In genomic region chr3:130303597-130303996, GRCm38 (mm10) we compare ENCODE assay signal across 19 mouse cellular contexts.
A peak's percentile ranks its signal among the peaks of the same experiment; 100 is the strongest.
DNase-seq lines count a peak whose midpoint lies in the region; ATAC-seq and TF ChIP-seq lines count a peak whose summit lies in the region.
"Had no signal": no experiment of that assay in that cellular context is flagged by ENCODE, and none has a peak within 500 bp of the region (broad histone marks: within the 10 kb centered on the region; RNA-seq: fewer than 3 reads in every experiment).

No protein-coding gene starts in this region.

- peak overlapping the region; percentile 38 for H3K4me2 ChIP-seq in kidney, postnatal 0 days (ENCODE audit: low read length)
- H3K4me2 ChIP-seq in embryonic facial prominence, embryonic 13.5 days, result peak overlapping the region; percentile 28; the same call in 1 of the 2 replicates
- H3K4me2 ChIP-seq in hindbrain, embryonic 14.5 days (replicated peaks), result no peak overlapping the region
- no peak overlapping the region for H3K4me2 ChIP-seq in stomach, postnatal 0 days (replicated peaks; ENCODE audit: low read depth)
- H3K4me2 ChIP-seq: heart, embryonic 11.5 days; intestine, embryonic 15.5 days; midbrain, embryonic 11.5 days had no signal

- intact Hi-C loops in left cerebral cortex, postnatal 36 days (cut with DNase I), result no loop called here

- TF ChIP-seq CTCF in kidney, postnatal 0 days (IDR thresholded peaks at IDR 0.05; ENCODE audit: low read depth), result no peak
- no peak for TF ChIP-seq CTCF in stomach, postnatal 0 days (IDR thresholded peaks at IDR 0.05; ENCODE audit: low read depth)

- no peaks in the 10 kb centered on the region for H3K36me3 ChIP-seq in kidney, postnatal 0 days (ENCODE audit: insufficient read depth, low read length)
- H3K36me3 ChIP-seq in embryonic facial prominence, embryonic 13.5 days, result no peaks in the 10 kb centered on the region
- no peaks in the 10 kb centered on the region for H3K36me3 ChIP-seq in limb, embryonic 10.5 days
- H3K36me3 ChIP-seq in hindbrain, embryonic 14.5 days (replicated peaks; ENCODE audit: control insufficient read depth, insufficient read depth), result no peaks in the 10 kb centered on the region
- H3K36me3 ChIP-seq in stomach, postnatal 0 days (ENCODE audit: control insufficient read depth, insufficient read depth, low read length), result no peaks in the 10 kb centered on the region
- H3K36me3 ChIP-seq: intestine, embryonic 15.5 days had no signal

- 0 out of 2 replicates have a peak, but pooled peaks cover 3% of the 10 kb centered on the region for H3K4me1 ChIP-seq in kidney, postnatal 0 days (replicated peaks; ENCODE audit: insufficient read depth, low read length)
- H3K4me1 ChIP-seq in embryonic facial prominence, embryonic 13.5 days, result 0 out of 2 replicates have a peak, but pooled peaks cover 6% of the 10 kb centered on the region
- peaks cover 36% of the 10 kb centered on the region for H3K4me1 ChIP-seq in limb, embryonic 10.5 days
- H3K4me1 ChIP-seq in hindbrain, embryonic 14.5 days (replicated peaks; ENCODE audit: control insufficient read depth, insufficient read depth, low read length), result no peaks in the 10 kb centered on the region
- H3K4me1 ChIP-seq in stomach, postnatal 0 days (replicated peaks; ENCODE audit: control insufficient read depth, insufficient read depth), result no peaks in the 10 kb centered on the region
- H3K4me1 ChIP-seq: intestine, embryonic 15.5 days had no signal

- H3K27ac ChIP-seq in kidney, postnatal 0 days, result no peak overlapping the region
- H3K27ac ChIP-seq in embryonic facial prominence, embryonic 13.5 days, result no peak overlapping the region
- peak overlapping the region; percentile 32 for H3K27ac ChIP-seq in limb, embryonic 10.5 days
- no peak overlapping the region for H3K27ac ChIP-seq in hindbrain, embryonic 14.5 days
- no peak overlapping the region for H3K27ac ChIP-seq in stomach, postnatal 0 days (replicated peaks)
- H3K27ac ChIP-seq: intestine, embryonic 15.5 days; left cerebral cortex, adult 2 months; liver, embryonic 14.5 days had no signal

- 23% methylated on average over 12 of the region's 12 CpGs for WGBS in kidney, postnatal 0 days
- 29% methylated on average over 12 of the region's 12 CpGs for WGBS in embryonic facial prominence, embryonic 13.5 days
- WGBS in limb, embryonic 10.5 days, result 18% methylated on average over 12 of the region's 12 CpGs
- 74% methylated on average over 12 of the region's 12 CpGs for WGBS in hindbrain, embryonic 14.5 days
- 31% methylated on average over 12 of the region's 12 CpGs for WGBS in stomach, postnatal 0 days

- no peak for ATAC-seq in kidney, postnatal 0 days (replicated peaks; ENCODE audit: low FRiP score, low read depth)
- ATAC-seq in embryonic facial prominence, embryonic 13.5 days (ENCODE audit: insufficient number of reproducible peaks, insufficient read depth, low FRiP score, low TSS enrichment, low read depth), result no peak
- no peak for ATAC-seq in hindbrain, embryonic 14.5 days (ENCODE audit: low FRiP score)
- ATAC-seq in stomach, postnatal 0 days (ENCODE audit: low FRiP score, low TSS enrichment), result no peak
- ATAC-seq: activated CD4-positive, CD25-positive, alpha-beta regulatory T cell, adult 4 months; hindbrain, embryonic 16.5 days; intestine, embryonic 15.5 days had no signal

- no peaks in the 10 kb centered on the region for H3K27me3 ChIP-seq in kidney, postnatal 0 days (ENCODE audit: insufficient read depth, low read length)
- H3K27me3 ChIP-seq in embryonic facial prominence, embryonic 13.5 days, result no peaks in the 10 kb centered on the region
- no peaks in the 10 kb centered on the region for H3K27me3 ChIP-seq in limb, embryonic 10.5 days (ENCODE audit: low read depth, poor library complexity, severe bottlenecking)
- H3K27me3 ChIP-seq in hindbrain, embryonic 14.5 days (ENCODE audit: control insufficient read depth, insufficient read depth, low read length), result no peaks in the 10 kb centered on the region
- H3K27me3 ChIP-seq in stomach, postnatal 0 days (ENCODE audit: control insufficient read depth, insufficient read depth, low read length), result no peaks in the 10 kb centered on the region
- H3K27me3 ChIP-seq: intestine, embryonic 15.5 days had no signal

- TF ChIP-seq EP300 in stomach, postnatal 0 days (optimal IDR thresholded peaks at IDR 0.05), result no peak

- H3K9ac ChIP-seq in kidney, postnatal 0 days (ENCODE audit: low read depth, low read length), result no peak overlapping the region
- H3K9ac ChIP-seq in embryonic facial prominence, embryonic 13.5 days, result no peak overlapping the region
- no peak overlapping the region for H3K9ac ChIP-seq in hindbrain, embryonic 14.5 days
- H3K9ac ChIP-seq in stomach, postnatal 0 days (ENCODE audit: low read length), result no peak overlapping the region
- H3K9ac ChIP-seq: intestine, embryonic 15.5 days; liver, embryonic 14.5 days had no signal

- peak overlapping the region; percentile 11; the same call in 1 of the 2 replicates for H3K4me3 ChIP-seq in kidney, postnatal 0 days (replicated peaks; ENCODE audit: low read depth, low read length)
- no peak overlapping the region for H3K4me3 ChIP-seq in embryonic facial prominence, embryonic 13.5 days
- H3K4me3 ChIP-seq in limb, embryonic 10.5 days, result peak overlapping the region; percentile 25
- no peak overlapping the region for H3K4me3 ChIP-seq in hindbrain, embryonic 14.5 days (replicated peaks; ENCODE audit: low read length)
- no peak overlapping the region for H3K4me3 ChIP-seq in stomach, postnatal 0 days (ENCODE audit: low read depth, low read length)
- H3K4me3 ChIP-seq: intestine, embryonic 15.5 days; left cerebral cortex, adult 2 months had no signal

- DNase-seq in kidney, postnatal 0 days (ENCODE audit: low spot score), result no peak
- DNase-seq in kidney, adult 8-10 months, result no peak
- DNase-seq in limb, embryonic 10.5 days (ENCODE audit: low spot score), result peak; percentile 71
- DNase-seq in left cerebral cortex, postnatal 36 days (ENCODE audit: low spot score in 2 of 2), result no peak
- DNase-seq in hindbrain, embryonic 14.5 days (ENCODE audit: low spot score), result no peak
- DNase-seq in stomach, postnatal 0 days (ENCODE audit: low spot score), result no peak
- DNase-seq: adrenal gland, postnatal 10 days; cerebellum, adult 9-10 months; left cerebral cortex, postnatal 4 days; lung, postnatal 10 days; thymus, postnatal 25 days had no signal

- H3K9me3 ChIP-seq in kidney, postnatal 0 days (replicated peaks; ENCODE audit: low read length), result no peaks in the 10 kb centered on the region
- no peaks in the 10 kb centered on the region for H3K9me3 ChIP-seq in embryonic facial prominence, embryonic 13.5 days
- no peaks in the 10 kb centered on the region for H3K9me3 ChIP-seq in limb, embryonic 10.5 days (replicated peaks)
- H3K9me3 ChIP-seq in hindbrain, embryonic 14.5 days (ENCODE audit: control insufficient read depth, low read length), result no peaks in the 10 kb centered on the region
- H3K9me3 ChIP-seq in stomach, postnatal 0 days (ENCODE audit: control insufficient read depth, low read length), result no peaks in the 10 kb centered on the region
- H3K9me3 ChIP-seq: intestine, embryonic 15.5 days had no signal

Comparison
In these comparisons a context has a peak if more than half of its experiments do, and no peak if none do; other contexts are left out.
1. H3K4me2 ChIP-seq: peak in kidney, postnatal 0 days (single experiment) and embryonic facial prominence, embryonic 13.5 days (single experiment); none in hindbrain, embryonic 14.5 days (single experiment) and stomach, postnatal 0 days (single experiment).
2. H3K4me3 ChIP-seq: peak in kidney, postnatal 0 days (single experiment) and limb, embryonic 10.5 days (single experiment); none in embryonic facial prominence, embryonic 13.5 days (single experiment), hindbrain, embryonic 14.5 days (single experiment) and stomach, postnatal 0 days (single experiment).